Mouse (Mus musculus) naive thymus-derived CD4-positive, alpha-beta T cell, adult 2 months (primary cell): ENCODE data around the gene Nphp1.

ENCODE experiments used
- DNase-seq: peaks from one replicate; pipeline ENCODE4 v3.0.0-alpha.2; 2011; ENCODE audit warnings: low read depth

Gene Nphp1

DNA sequence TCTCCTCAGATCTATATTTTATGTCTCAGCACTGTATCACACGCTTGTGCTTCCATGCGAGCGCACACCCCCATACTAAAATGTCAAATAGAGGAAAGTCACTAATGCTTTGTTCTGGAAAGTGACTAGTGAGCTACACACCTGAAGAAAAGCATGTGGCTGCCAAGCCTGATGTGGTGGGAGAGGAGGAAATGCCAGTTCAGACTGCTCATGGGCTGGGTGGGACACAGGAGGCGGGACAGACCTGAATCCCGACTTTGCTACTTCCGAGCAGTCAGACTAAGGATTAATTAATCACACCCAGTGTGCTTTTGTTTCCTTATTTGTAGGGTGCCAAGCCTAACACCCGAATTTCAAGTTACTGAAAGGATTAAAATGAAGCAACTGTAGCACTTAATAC is 40.4 kb downstream of the Nphp1 start:
- DNase-seq: no peak

DNA sequence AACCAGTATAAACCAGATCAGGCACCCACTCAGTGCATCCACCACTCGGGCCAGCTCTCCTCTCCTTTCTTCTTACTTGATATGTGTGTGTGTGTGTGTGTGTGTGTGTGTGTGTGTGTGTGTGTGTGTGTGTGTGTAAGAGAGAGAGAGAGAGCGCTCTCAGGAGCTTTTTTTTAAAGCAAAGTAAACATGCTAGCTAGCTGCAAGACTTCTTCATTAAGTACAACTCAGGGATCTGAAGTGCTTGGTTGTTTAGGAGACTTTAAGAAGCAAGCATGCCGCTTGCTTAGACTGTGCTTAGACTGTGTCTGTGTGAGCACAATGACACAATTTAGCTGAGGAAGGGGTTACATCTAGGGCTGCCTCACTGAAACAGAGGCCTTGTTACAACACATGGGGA is 46.1 kb downstream of the Nphp1 start:
- DNase-seq: no peak

- DNase-seq: no peak
Measured at GRCm38 (mm10) chr2:127740756-127741519, 47.8 kb downstream of the Nphp1 start.

DNA sequence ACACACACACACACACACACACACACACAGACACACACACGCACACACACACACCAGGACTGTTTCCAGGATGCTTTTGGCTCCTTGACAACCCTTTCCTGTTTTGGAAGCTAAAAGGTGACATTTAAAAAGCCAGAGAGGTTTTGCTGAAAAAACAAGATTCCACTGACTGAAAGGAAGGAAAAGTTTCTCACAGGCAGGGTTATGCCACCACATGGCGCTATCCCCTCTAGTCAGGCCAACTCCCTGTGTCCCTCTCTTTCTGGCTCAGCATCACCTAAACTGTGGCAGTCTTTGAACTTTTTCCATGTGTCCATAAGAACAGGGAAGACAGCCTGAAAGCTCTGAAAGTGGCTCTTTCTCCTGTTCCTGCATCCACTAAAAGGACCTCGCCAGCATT is 50.8 kb downstream of the Nphp1 start:
- DNase-seq: no peak

DNA sequence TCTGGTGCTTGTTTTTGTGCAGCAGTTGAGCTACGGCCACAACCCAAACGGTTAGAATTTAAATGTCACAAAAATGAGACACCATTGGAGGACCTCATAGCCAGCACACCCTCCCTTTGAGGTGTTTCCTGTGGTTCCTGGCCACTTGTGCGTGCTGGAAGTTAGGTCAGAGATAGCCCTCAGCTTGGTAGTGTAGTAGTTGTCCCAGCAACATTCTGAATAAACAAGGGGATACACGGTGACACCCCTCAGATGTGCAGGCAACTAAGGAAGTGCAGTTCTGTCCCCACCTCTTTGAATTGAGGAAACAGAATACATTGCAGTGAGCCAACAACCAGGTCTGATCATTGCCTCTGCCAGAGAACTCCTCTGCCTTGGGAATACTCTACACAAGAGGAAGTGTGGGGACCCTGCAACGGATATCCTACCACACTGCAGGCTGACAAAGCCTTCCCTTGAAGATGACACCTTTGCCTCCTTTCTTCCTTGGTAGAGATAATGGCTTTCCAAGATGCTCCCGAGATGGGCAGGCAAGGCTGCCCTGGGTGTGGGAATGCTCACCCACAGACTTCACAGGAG is 52.0 kb downstream of the Nphp1 start:
- DNase-seq: no peak

DNA sequence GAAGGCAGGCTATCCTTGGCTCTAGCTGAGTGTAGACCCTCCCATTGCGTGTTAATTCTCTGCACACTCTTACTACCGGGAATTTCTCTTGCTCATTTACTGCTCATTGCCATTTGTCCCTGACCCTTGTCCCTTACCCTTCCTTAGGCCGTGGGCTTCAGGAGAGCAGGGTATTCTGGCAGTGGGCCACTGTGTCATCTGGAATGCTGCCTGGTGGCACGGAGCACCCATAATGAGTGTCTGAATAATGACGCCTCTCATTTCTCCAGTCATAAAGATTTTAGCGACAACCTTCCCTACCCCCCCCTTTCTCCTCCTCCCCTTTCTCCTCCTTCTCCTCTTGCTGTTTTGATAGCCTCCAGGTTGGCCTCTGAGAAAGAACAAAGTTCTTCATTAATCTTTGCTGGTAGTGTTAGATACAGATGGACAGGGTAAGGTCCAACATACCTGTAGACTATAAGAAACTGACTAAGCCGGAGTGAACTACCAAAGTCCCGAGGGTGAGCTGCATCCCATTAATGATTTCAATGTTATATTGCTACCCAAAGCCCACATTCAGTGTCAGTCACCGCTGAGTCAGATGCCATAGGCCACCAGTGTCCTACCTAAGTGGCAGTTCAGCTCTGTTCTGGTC is 53.1 kb downstream of the Nphp1 start:
- no peak for DNase-seq

GRCm38 (mm10) chr2:127734889-127735288 is 53.8 kb downstream of the Nphp1 start:
- no peak for DNase-seq

DNA sequence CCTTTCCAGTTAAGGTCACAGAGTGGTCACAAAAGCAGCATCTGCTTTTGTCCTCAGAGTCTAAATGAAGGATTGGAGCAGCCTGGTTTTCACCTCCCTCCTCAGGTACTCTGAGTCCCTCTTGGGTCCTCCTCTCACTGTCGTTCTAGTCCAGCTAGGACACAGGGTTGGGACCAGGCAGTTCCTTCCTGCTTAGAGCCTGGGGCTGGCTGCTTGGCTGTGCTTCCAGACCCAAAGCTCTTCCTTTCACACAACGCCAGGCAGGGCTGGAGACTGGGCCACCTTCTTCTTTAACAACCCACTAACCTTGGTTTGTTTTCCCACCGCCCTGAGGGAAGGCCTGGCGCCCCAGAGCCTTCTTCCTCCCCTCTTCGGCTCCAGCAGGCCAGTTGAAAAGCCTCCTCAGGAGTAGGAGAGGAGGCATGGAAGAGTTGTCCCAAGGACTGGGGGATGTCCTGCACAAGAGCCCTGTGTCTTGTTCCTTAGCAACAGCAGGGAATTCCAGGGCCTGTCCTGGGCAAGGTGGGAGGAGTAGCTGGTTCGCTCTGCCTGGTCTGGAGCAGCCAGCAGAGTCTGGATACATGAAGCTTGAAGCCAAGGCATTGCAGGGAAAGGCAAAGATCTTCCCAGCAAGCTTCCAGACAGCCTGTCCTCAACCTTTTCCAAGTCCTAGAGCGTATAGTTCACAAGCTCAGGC is 58.2 kb downstream of the Nphp1 start:
- DNase-seq: no peak

- no peak for DNase-seq
Measured at GRCm38 (mm10) chr2:127729671-127730070, 59.0 kb downstream of the Nphp1 start, which contains the start of gene Mall. Gene Mall, minus strand, starts transcription at chr2:127729932.

DNA sequence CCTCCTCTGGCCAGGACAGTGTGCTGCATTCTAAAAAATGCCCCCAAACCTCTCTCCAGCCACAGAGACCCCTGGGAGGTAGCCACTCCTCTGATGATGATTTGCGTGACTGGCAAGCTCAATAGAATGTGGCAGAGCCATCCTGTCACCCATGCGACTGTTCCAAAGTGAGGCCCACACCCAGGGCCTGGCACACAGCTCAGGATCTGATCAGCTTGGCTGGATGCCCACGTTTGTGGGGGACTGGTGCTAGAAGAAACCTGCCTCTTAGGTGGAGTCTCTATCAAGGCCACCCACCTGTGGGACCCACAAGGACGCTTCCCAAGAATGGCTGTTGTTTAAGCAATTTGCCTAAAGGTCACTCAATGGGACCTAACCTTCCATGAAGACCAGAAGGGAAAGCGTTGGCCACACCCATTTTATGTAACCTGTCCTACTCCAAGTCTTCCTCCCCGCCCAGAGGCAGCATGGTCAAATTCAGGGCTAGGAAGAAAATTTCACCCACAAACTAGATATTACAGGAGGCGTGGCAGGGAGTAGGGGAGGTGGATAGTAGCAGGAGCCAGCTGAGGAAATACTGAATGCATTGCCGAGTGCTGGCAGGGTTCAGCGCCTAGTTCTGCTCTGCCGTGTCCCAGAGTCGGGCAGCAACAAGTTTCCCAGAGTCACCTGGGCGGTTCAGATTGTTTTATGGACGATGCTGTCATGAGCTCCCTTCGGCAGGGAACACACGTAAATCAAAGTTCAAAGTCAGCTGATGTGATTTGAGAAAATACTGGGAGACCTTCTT is 59.8 kb downstream of the Nphp1 start:
- no peak for DNase-seq

- no peak for DNase-seq
Measured at GRCm38 (mm10) chr2:127728146-127728545, 60.6 kb downstream of the Nphp1 start.

DNA sequence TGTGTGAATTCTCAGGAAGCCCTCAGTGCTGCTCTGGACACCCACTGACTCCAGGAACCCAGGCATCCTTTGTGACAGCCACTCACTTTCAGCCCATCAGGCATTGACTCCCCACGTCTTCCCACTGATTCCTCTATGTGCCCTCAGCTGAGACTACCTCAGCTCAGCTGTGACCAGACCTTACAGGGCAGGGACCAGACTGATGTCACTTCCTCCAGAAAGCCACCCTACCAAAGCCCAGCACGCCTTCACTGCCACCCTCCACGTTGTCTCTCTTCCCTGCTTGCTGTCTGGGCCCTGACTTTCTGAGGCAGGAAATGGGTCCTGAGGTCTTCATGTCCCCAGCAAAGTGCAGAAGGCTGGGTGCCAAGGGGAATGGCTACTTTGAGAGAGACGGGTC is 65.5 kb downstream of the Nphp1 start:
- DNase-seq: no peak

- no peak for DNase-seq
Measured at GRCm38 (mm10) chr2:127722176-127722892, 66.4 kb downstream of the Nphp1 start.

- no peak for DNase-seq
Measured at GRCm38 (mm10) chr2:127718839-127719468, 69.7 kb downstream of the Nphp1 start.

DNA sequence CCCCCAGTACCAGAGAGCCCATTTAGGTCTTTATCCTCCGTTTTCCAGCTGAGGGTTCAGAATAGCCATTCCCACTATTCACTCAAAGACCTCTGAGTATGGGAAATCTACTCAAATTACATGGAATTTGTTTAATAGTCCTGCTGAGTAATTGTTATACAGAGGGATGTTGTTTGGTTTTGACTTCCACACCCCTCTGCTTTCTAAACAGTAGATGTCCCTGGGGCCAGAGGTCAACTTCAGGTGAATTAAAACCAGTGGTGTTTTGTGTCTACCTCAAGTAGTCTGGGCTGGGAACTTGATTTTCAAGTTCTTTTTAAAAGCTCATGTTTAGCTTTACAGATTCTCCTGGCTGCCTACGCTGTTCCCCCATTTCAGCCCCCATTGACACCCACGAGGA is 74.0 kb downstream of the Nphp1 start:
- no peak for DNase-seq

GRCm38 (mm10) chr2:127708792-127709191 is 79.9 kb downstream of the Nphp1 start:
- no peak for DNase-seq

DNA sequence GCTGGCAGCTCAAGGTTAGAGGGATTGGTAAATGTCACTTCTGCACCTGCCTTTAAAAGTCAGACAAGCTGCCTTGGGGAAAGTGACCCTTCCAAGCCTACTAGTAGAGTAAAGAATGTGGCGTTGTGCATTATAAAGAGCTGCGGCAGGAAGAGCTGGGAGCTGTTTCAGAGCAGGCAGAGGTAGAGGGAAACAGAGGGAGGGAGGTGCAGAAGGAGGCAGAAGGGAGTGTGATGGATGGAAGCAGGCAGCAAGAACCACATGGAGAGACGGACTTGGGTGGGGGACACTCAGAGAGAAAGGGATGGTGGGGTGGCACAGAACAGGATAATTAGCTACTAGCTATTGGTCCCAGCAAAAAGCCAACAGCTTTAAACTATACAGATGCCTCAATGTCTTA is 80.6 kb downstream of the Nphp1 start:
- DNase-seq: no peak

GRCm38 (mm10) chr2:127705267-127705666 is 83.4 kb downstream of the Nphp1 start:
- no peak for DNase-seq
